Mouse (Mus musculus): ENCODE measurements around the gene Faap100.
"Not testable (repeated sequence)": the region's sequence is repeated elsewhere in the genome, so short reads cannot be mapped to it uniquely, and the experiment has no call there.

- TF ChIP-seq CTCF (IDR thresholded peaks at IDR 0.05; ENCODE audit: low read depth); EP300 (optimal IDR thresholded peaks at IDR 0.05): not testable (repeated sequence)
Measured at GRCm38 (mm10) chr11:120346383-120347034, 32.1 kb downstream of the Faap100 start.

Measured in stomach, postnatal 0 days (tissue).